Mouse (Mus musculus) megakaryocyte, embryonic 14.5 days (primary cell): Measurements from ENCODE around the gene Eps8l3. TPM values are rescaled to one million over a fixed set of nuclear protein-coding genes. Genes with fewer than 3 reads are reported as not detected.

Source experiments
- H3K27me3 ChIP-seq: replicated peaks from 2 replicates; pipeline ENCODE3; 2012; ENCODE audit warnings: inconsistent platforms
- H3K36me3 ChIP-seq: replicated peaks from 2 replicates; pipeline ENCODE3; 2012; ENCODE audit warnings: low read length, inconsistent platforms, mixed read lengths
- H3K4me1 ChIP-seq: 2 replicates; pipeline ENCODE4 v1.6.1; 2012; ENCODE audit warnings: inconsistent platforms
- H3K4me3 ChIP-seq: replicated peaks from 2 replicates; pipeline ENCODE3; 2012; ENCODE audit warnings: moderate library complexity, mild to moderate bottlenecking, inconsistent platforms
- H3K9me3 ChIP-seq: 2 replicates; pipeline ENCODE4 v1.6.1; 2012; ENCODE audit warnings: inconsistent platforms
- FLI1 ChIP-seq: IDR thresholded peaks from 2 replicates; pipeline ENCODE4 v1.6.1; 2012; ENCODE audit warnings: low read length, inconsistent platforms, mixed read lengths
- GATA1 ChIP-seq: IDR thresholded peaks from 3 replicates; pipeline ENCODE4 v1.6.1; 2012; ENCODE audit warnings: mixed read lengths, low read length, inconsistent platforms, borderline replicate concordance
- polyA plus RNA-seq: library from polyadenylated mRNA; stranded (reverse); fragments of >175 nt; gene quantifications from 2 replicates; pipeline ENCODE4 v1.2.3, GENCODE M21; 2012; ENCODE audit warnings: low replicate concordance; ENCODE audit not compliant: insufficient read depth

The Eps8l3 gene
- polyA plus RNA-seq, 1 experiment, result not detected

DNA sequence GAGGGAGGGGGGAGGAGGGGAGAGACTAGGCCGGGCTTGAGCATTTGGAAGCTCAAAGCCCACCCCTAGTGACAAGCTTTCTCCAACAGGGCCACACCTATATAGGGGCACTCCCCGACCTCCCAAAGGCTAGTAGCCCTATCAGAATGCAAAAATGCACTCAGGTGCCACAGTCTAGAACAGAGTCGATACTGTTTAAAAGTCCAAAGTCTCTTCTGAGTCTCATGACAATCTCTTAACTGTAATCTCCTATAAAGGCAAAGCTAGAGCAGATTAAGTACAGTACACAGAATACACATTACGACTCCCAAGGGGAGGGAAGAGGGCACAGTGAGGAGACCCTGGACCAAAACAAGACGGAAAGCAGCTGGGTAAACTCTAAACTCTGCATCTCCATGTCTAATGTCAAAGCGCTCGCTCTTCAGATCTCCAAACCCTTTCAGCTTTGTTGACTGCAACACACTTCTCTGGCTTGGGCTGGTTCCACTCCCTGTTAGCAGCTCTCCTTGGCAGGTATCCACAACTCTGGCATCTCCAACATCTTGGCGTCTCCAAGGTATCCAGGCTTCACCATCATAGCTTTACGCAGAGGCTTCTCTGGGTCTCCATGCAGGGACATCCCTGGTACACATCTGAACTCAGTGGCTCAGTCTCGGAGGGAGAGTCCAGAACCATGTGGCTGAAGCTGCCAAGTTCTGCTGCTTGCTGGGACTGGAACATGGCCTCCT, 11.5 kb upstream of the Eps8l3 start:
- peaks cover 28% of the 10 kb centered on the region for H3K4me1 ChIP-seq
- H3K9me3 ChIP-seq, result no peaks in the 10 kb centered on the region
- H3K27me3 ChIP-seq, result peaks cover 47% of the 10 kb centered on the region
- no peak for TF ChIP-seq FLI1
- H3K36me3 ChIP-seq, result no peaks in the 10 kb centered on the region
- no peak overlapping the region for H3K4me3 ChIP-seq

DNA sequence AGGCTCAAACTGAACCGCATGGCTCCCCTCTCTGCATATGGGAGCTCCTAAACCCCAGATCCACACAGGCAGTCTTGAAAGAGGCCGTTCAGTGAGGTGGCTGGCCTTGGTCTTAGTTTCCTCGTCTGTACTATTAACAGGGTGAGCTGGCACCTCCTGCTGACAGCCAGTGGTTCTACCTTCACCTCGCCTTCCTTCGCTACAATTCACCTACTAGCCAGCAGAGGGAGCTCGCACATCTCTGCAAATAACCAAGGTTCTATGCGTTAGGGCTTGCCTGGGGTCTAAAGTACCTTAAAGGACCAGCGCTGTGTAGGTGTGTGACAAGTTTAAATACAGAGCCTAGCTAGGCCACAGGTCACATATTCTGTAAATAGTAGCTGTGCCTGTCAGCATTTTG, 9.9 kb upstream of the Eps8l3 start:
- Histone ChIP-seq H3K9me3 (no peaks in the 10 kb centered on the region), H3K4me1 (peaks cover 26% of the 10 kb centered on the region), H3K27me3 (peaks cover 48% of the 10 kb centered on the region), H3K4me3 (no peak overlapping the region), H3K36me3 (no peaks in the 10 kb centered on the region)
- TF ChIP-seq FLI1, result no peak
- no peak for TF ChIP-seq GATA1

GRCm38 (mm10) chr3:107868452-107868851, 8.6 kb upstream of the Eps8l3 start:
- H3K27me3 ChIP-seq, result peaks cover 45% of the 10 kb centered on the region
- H3K4me1 ChIP-seq, result peaks cover 12% of the 10 kb centered on the region
- H3K9me3 ChIP-seq, result no peaks in the 10 kb centered on the region
- H3K4me3 ChIP-seq, result no peak overlapping the region
- no peaks in the 10 kb centered on the region for H3K36me3 ChIP-seq
- no peak for TF ChIP-seq FLI1
- no peak for TF ChIP-seq GATA1

- no peak for TF ChIP-seq GATA1
- no peak for TF ChIP-seq FLI1
Observed at GRCm38 (mm10) chr3:107869097-107869496, 7.9 kb upstream of the Eps8l3 start.

GRCm38 (mm10) chr3:107869925-107870324, 7.1 kb upstream of the Eps8l3 start:
- Histone ChIP-seq H3K9me3 (no peaks in the 10 kb centered on the region), H3K4me1 (peaks cover 11% of the 10 kb centered on the region; the same call in 1 of the 2 replicates), H3K4me3 (no peak overlapping the region), H3K27me3 (peaks cover 48% of the 10 kb centered on the region), H3K36me3 (no peaks in the 10 kb centered on the region)
- TF ChIP-seq FLI1, result no peak
- no peak for TF ChIP-seq GATA1

More at GRCm38 (mm10) chr3:107869097-107869496, 7.9 kb upstream of the Eps8l3 start:
- H3K36me3 ChIP-seq, result no peaks in the 10 kb centered on the region
- H3K4me3 ChIP-seq, result no peak overlapping the region
- H3K9me3 ChIP-seq, result no peaks in the 10 kb centered on the region
- H3K4me1 ChIP-seq, result peaks cover 8% of the 10 kb centered on the region; the same call in 1 of the 2 replicates
- H3K27me3 ChIP-seq, result peaks cover 47% of the 10 kb centered on the region

GRCm38 (mm10) chr3:107873335-107874251, 3.4 kb upstream of the Eps8l3 start:
- peaks cover 64% of the 10 kb centered on the region for H3K27me3 ChIP-seq
- TF ChIP-seq GATA1 (no peak), FLI1 (no peak)
- H3K36me3 ChIP-seq, result no peaks in the 10 kb centered on the region
- peaks cover 3% of the 10 kb centered on the region; the same call in 1 of the 2 replicates for H3K4me1 ChIP-seq
- H3K4me3 ChIP-seq, result no peak overlapping the region
- H3K9me3 ChIP-seq, result no peaks in the 10 kb centered on the region

GRCm38 (mm10) chr3:107875231-107875630, 1.8 kb upstream of the Eps8l3 start:
- H3K27me3 ChIP-seq, result peaks cover 69% of the 10 kb centered on the region
- peaks cover 3% of the 10 kb centered on the region; the same call in 1 of the 2 replicates for H3K4me1 ChIP-seq
- no peaks in the 10 kb centered on the region for H3K36me3 ChIP-seq
- no peaks in the 10 kb centered on the region for H3K9me3 ChIP-seq
- no peak for TF ChIP-seq GATA1
- TF ChIP-seq FLI1, result no peak
- no peak overlapping the region for H3K4me3 ChIP-seq

GRCm38 (mm10) chr3:107877747-107878736, 1.0 kb downstream of the Eps8l3 start:
- Histone ChIP-seq H3K4me1 (peaks cover 3% of the 10 kb centered on the region; the same call in 1 of the 2 replicates), H3K9me3 (no peaks in the 10 kb centered on the region), H3K36me3 (no peaks in the 10 kb centered on the region), H3K27me3 (peaks cover 80% of the 10 kb centered on the region), H3K4me3 (no peak overlapping the region)
- no peak for TF ChIP-seq FLI1
- TF ChIP-seq GATA1, result no peak
